Mouse (Mus musculus): ENCODE data around the gene Eef1e1.
"Not testable (repeated sequence)": the region's sequence is repeated elsewhere in the genome, so short reads cannot be mapped to it uniquely, and the experiment has no call there.

Eef1e1 gene

GRCm38 (mm10) chr13:38658528-38659280 lies at the start of gene Eef1e1:
TSS of gene Eef1e1 (minus strand) at chr13:38659058.
- DNase-seq, result peak; percentile 96

- no peak for DNase-seq
These were observed 32.0 kb upstream of the Eef1e1 start for GRCm38 (mm10) chr13:38690845-38691244.

- DNase-seq, result no peak
These were observed 31.2 kb upstream of the Eef1e1 start for GRCm38 (mm10) chr13:38690028-38690427.

- DNase-seq, result no peak
These were observed 29.9 kb upstream of the Eef1e1 start for GRCm38 (mm10) chr13:38688761-38689160.

GRCm38 (mm10) chr13:38672336-38672735 lies 13.5 kb upstream of the Eef1e1 start:
- DNase-seq, result no peak

- DNase-seq, result not testable (repeated sequence)
These were observed 12.6 kb upstream of the Eef1e1 start for GRCm38 (mm10) chr13:38671451-38671850.

- no peak for DNase-seq
These were observed 11.2 kb upstream of the Eef1e1 start for GRCm38 (mm10) chr13:38670051-38670450.

GRCm38 (mm10) chr13:38668514-38668913 lies 9.7 kb upstream of the Eef1e1 start:
- DNase-seq, result peak; percentile 77

GRCm38 (mm10) chr13:38664753-38665152 lies 5.9 kb upstream of the Eef1e1 start:
- no peak for DNase-seq

- no peak for DNase-seq
These were observed 772 bp upstream of the Eef1e1 start for GRCm38 (mm10) chr13:38659524-38660136.

- no peak for DNase-seq
These were observed 993 bp downstream of the Eef1e1 start for GRCm38 (mm10) chr13:38657865-38658264.

GRCm38 (mm10) chr13:38650292-38650691 lies 8.6 kb downstream of the Eef1e1 start:
- DNase-seq, result no peak

- no peak for DNase-seq
These were observed 9.8 kb downstream of the Eef1e1 start for GRCm38 (mm10) chr13:38649069-38649468.

GRCm38 (mm10) chr13:38641414-38641813 lies 17.4 kb downstream of the Eef1e1 start:
- no peak for DNase-seq

- DNase-seq, result no peak
These were observed 17.9 kb downstream of the Eef1e1 start for GRCm38 (mm10) chr13:38640961-38641360.

- no peak for DNase-seq
These were observed 20.2 kb downstream of the Eef1e1 start for GRCm38 (mm10) chr13:38638694-38639093.

- peak; percentile 98 for DNase-seq
These were observed 24.0 kb downstream of the Eef1e1 start, which contains the start of gene Bloc1s5 for GRCm38 (mm10) chr13:38634800-38635269. TSS of gene Bloc1s5 (minus strand) at chr13:38635109.

GRCm38 (mm10) chr13:38634256-38634799 lies 24.5 kb downstream of the Eef1e1 start:
- peak; percentile 22 for DNase-seq

GRCm38 (mm10) chr13:38633287-38634000 lies 25.4 kb downstream of the Eef1e1 start:
- no peak for DNase-seq

- no peak for DNase-seq
These were observed 26.3 kb downstream of the Eef1e1 start for GRCm38 (mm10) chr13:38632556-38632955.

- no peak for DNase-seq
These were observed 32.7 kb downstream of the Eef1e1 start for GRCm38 (mm10) chr13:38626229-38626525.

- peak; percentile 38 for DNase-seq
These were observed 33.2 kb downstream of the Eef1e1 start for GRCm38 (mm10) chr13:38625492-38626228.

Data from thymus, postnatal 4 days (tissue).